Mouse (Mus musculus): Measurements from ENCODE around the gene Trpc6. TPM values are rescaled to one million over a fixed set of nuclear protein-coding genes. Genes with fewer than 3 reads are reported as not detected.

Trpc6 gene
- polyA plus RNA-seq, 1 experiment from 2014 or later, result 0.37 TPM

- H3K9ac ChIP-seq (ENCODE audit: low read length), result no peak overlapping the region
- H3K9me3 ChIP-seq (replicated peaks; ENCODE audit: control insufficient read depth, low read length), result no peaks in the 10 kb centered on the region
- ATAC-seq, result no peak
- H3K4me3 ChIP-seq (ENCODE audit: low read depth, low read length), result no peak overlapping the region
- H3K4me2 ChIP-seq (ENCODE audit: low read length), result no peak overlapping the region
- H3K36me3 ChIP-seq (ENCODE audit: control insufficient read depth, insufficient read depth, low read length), result no peaks in the 10 kb centered on the region
- 58% methylated on average over 1 of the region's 1 CpGs for WGBS
- DNase-seq (ENCODE audit: low spot score), result no peak
- H3K4me1 ChIP-seq (ENCODE audit: control insufficient read depth, insufficient read depth, low read length), result no peaks in the 10 kb centered on the region
- no peak overlapping the region for H3K27ac ChIP-seq (ENCODE audit: low read depth, low read length)
- no peaks in the 10 kb centered on the region for H3K27me3 ChIP-seq (replicated peaks; ENCODE audit: control insufficient read depth, insufficient read depth, low read length)
These were observed 175.1 kb downstream of the Trpc6 start for GRCm38 (mm10) chr9:8719017-8719416.

GRCm38 (mm10) chr9:8729056-8729455 is 185.1 kb downstream of the Trpc6 start:
- DNase-seq (ENCODE audit: low spot score) (no peak), ATAC-seq (no peak)
- Histone ChIP-seq H3K9ac (ENCODE audit: low read length) (no peak overlapping the region), H3K27me3 (replicated peaks; ENCODE audit: control insufficient read depth, insufficient read depth, low read length) (no peaks in the 10 kb centered on the region), H3K36me3 (ENCODE audit: control insufficient read depth, insufficient read depth, low read length) (no peaks in the 10 kb centered on the region), H3K27ac (ENCODE audit: low read depth, low read length) (no peak overlapping the region), H3K9me3 (replicated peaks; ENCODE audit: control insufficient read depth, low read length) (no peaks in the 10 kb centered on the region), H3K4me1 (ENCODE audit: control insufficient read depth, insufficient read depth, low read length) (no peaks in the 10 kb centered on the region), H3K4me2 (ENCODE audit: low read length) (no peak overlapping the region), H3K4me3 (ENCODE audit: low read depth, low read length) (no peak overlapping the region)
- 83% methylated on average over 3 of the region's 3 CpGs for WGBS
